Mouse (Mus musculus) cerebellum, adult 11 months (tissue): ENCODE results near the gene Pptc7.

Experiments
- DNase-seq: peaks from one replicate; pipeline ENCODE4 v3.0.0; 2022

The Pptc7 gene

DNA sequence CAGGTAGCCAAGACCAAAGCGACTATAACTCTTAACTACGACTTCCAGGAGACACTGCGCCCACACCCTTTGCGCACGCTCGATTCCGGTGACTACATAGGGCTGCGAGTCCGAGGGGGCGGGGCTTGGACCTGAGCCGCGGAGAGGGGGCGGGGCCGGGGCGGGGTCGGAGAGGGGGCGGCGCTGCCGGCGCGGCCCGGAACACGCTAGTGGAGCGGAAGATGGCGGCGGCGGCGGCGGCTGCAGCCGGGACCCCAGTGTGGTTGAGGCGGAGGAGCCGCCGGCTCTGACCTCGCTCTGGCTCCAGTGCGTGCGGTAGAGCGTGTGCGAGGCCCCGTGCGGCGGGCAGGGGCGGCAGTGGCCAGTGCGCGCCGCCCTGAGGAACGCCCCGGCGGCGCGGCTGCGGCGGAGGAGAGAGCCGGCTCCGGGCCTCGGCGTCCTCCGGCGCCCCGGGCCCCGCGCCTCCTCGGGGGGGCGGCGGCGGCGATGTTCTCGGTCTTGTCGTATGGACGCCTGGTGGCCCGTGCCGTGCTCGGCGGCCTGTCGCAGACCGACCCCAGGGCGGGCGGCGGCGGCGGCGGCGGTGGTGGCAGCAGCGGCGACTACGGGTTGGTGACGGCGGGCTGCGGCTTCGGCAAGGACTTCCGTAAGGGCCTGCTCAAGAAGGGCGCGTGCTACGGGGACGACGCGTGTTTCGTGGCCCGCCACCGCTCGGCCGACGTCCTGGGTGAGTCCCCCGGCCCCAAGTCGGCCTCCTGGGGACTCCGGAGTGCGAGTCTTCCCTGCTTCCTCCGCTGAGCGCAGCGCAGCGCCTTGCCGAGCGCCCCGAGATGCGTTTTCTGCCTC lies at the start of gene Pptc7:
Gene Pptc7 (plus strand): TSS at position 183 of the 846 bp plus-strand sequence.
- DNase-seq, result peak; percentile 83

GRCm38 (mm10) chr5:122235196-122235836 lies 48.8 kb upstream of the Pptc7 start:
- DNase-seq, result no peak

- no peak for DNase-seq
Measured at GRCm38 (mm10) chr5:122237200-122237599, 47.0 kb upstream of the Pptc7 start.

GRCm38 (mm10) chr5:122239618-122240017 lies 44.5 kb upstream of the Pptc7 start:
- DNase-seq, result no peak

GRCm38 (mm10) chr5:122240521-122240920 lies 43.6 kb upstream of the Pptc7 start:
- no peak for DNase-seq

DNA sequence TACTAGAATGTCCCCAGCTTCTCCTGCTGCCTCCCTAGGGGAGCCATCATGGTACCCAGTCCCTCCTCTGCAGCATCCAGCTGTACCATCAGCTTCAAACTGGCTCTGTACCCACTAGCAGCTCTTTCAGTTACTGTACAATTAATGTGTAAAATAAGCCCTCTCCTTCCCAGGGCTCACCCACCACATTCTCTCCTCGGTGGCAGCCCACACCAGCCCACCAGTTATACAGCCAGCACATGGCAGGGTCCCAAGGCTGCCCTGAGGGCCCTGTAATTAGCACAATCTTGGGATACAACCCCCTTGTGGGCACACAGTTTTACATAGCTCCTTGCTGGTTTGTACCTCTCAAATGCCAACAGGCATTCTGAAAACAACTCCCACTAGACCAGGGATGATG lies 43.2 kb upstream of the Pptc7 start:
- no peak for DNase-seq

DNA sequence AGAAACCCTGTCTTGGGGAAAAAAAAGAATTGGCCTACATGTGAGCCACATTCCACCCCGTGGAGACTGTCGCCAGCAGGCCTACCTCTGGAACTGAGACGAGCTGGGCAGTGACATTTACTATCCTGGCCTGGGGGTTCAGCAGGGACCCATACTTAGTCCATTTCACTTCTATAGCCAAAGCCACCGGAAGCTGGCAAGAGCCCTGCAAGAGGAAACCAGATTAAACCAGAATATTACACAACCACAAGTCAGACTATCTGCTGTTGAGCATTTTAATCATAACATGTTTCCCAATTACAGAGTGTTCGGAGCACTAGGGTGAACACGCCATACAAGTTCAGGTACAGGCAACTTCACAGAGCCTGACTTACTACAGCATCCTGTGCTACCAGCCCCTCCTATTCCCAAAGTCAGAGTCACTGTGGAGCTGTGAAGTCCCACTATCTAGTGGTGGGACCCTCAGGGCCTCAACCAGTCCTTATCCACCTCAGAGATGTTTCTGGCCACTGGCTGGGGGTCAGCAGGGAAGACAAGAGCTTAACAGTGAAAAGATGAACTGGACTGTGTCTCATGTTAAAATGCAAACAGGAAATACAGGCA lies 41.5 kb upstream of the Pptc7 start:
- no peak for DNase-seq

DNA sequence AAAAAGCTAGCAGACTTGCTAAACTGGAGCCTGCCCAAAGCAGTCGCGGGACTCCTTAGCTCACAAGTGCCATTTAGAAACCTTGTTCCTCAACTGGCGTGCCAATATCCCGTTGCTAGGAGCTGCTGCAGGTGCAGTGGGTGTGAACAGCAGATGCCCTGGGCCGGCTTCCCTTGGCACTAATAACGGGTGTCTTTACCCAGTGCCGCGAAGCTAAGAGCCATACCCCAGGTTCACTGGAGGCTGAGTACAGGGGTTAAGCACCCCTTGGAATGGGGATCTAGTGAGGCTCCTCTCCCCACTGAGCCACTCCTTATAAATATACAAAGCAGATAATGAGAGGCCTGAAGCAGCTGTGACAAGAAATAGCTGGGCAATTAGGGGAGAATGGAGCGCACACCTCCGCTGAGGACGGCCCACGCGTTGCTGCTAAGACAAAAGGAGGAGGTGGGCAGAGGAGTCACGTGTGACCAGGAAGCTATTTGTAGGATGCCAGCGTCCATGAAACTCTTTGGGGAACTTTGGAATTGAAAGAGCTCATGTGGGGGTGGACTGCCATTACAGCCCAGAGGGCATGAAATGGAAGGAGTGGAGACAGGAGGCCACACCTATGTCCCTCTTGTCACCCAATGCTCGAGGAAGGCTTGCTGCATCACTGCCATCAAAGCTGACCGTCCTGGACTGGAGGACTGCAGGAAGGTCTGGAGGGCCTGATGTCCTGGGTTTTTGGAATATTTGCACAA lies 40.2 kb upstream of the Pptc7 start:
- no peak for DNase-seq

DNA sequence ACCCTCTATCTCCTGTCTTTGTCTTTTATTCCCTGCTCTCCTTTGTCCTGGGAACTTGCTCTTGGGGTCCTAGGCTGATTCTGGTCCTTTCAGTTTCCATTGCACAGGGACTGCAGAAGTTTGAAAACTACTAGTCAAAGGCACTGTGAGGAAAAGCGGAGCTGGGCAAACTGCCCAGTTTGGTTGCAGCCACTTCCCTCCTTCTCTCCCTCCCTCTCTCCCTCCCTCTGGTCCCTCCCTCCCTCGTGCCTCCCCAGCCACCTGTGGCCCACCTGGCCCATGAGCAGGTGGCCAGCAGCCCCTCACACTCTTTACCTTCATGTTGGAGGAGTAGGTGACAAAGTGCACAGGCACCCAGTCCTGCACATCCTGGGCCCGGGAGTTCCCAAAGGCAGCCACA lies 39.0 kb upstream of the Pptc7 start:
- no peak for DNase-seq

DNA sequence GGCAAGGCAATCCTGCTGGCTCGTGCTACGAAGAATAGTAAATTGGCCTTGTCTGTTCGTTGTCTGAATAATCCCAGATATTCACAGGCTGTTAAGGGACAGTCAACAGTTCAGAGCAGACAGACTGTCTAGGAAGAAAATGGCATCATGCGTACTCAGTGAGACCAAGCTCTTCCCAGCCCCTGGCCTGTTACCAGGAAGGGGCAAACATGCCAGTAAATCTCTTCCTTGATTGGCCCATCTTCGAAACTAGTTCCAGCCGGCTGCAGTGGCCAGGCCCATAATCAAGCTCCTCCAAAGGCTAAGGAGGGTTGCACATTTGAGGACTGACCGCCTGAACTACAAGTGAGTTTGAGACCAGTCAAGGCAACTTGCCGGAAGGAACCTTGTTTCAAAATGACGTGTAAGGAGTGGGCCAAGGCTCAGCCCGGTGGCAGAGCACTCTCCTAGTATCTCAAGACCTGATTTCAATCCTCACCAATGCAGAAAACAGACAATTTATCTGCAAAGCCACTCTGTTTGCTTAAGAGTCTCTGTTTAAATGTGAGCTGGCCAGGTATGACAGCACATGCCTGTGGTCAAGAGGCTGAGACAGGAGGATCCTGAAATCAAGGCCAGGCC lies 37.5 kb upstream of the Pptc7 start:
- DNase-seq, result no peak

- no peak for DNase-seq
Measured at GRCm38 (mm10) chr5:122247529-122247928, 36.6 kb upstream of the Pptc7 start.

- no peak for DNase-seq
Measured at GRCm38 (mm10) chr5:122247934-122248333, 36.2 kb upstream of the Pptc7 start.

DNA sequence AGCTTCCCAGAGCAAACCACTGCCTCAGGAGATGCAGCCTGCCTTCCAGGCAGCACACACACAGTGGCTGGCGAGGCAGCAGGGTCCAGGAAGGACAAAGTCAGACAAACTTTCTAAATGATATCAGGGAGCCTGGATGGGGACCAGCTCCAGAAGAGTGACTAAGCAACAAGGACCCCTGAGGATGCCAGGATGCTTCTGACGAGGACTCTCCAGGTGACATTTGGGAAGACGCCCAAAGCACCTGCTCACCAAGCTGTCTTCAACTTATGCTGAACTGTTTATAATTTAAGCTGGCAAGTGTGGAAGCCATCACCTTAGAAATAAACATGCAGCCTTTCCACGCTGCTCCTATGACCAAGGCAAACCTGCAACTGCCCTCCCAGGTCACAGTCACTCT lies 34.9 kb upstream of the Pptc7 start:
- DNase-seq, result peak; percentile 39

- no peak for DNase-seq
Measured at GRCm38 (mm10) chr5:122251895-122252606, 32.1 kb upstream of the Pptc7 start.

GRCm38 (mm10) chr5:122258027-122258741 lies 26.0 kb upstream of the Pptc7 start:
- no peak for DNase-seq

DNA sequence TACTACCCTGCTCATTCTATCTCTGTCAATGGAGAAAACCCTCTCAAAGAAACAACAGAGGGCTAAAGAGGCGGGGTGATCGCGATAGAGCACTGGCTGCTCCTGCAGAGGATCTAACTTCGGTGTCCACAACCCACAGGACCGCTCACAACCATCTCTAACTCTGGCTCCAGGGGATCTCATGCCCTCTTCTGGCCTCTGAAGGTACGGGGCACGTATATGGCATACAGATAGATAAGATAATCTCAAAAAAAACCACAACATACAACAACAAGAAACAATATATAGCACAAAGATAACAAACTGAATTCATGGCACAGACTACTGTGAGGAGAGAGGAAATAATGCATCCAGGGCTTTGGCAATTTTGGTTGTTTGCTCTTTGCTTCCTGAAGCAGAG lies 22.1 kb upstream of the Pptc7 start:
- DNase-seq, result no peak

DNA sequence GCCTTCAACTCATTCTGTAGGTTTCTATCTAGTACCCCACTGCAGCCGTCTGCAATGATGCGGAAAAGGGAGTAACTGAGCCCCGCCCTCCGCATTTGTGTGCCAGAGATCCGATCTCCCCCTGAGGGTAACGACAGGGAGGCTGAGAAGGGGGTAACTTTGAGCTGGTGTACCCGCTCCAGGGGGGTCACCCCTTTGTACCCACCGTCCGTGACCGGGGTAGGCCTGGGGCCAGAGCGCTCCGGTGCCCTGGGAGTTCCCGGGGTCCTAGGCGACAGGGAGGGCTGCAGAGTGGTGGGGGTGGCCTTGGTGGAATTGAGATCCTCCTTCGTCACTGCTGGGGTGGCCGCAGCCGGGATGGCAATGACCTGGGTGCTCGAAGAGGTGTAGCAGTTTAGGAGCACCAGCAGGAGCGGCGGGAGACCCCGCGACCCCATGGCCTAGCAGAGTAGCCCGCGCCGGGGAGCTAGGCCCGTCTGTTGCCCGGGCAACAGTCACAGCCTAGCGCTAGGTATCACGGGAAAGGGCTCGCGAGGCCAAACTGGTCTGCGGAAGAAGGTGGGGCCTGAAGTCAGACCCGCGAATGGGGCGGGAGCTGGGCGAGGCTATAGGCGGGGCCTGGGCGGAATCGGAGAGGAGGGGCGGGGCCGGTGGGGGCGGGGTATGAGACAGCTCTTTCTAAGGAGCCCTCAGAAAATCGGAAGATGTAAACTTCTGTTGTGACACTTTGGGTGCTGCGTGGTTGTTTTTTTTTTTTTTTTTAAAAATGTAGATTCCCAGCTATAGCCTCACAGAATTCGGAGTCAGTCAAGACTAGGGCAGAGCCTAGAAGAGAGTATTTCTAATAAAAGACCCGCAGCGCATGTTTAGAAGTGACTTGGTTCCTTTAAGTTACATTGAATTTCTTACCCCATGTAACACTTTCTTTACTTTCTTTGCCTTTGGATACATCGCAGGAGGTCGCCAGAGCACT lies 19.9 kb upstream of the Pptc7 start, which contains the start of gene Tctn1:
Gene Tctn1 (minus strand): TSS at position 528 of the 973 bp plus-strand sequence.
- peak; percentile 81 for DNase-seq

DNA sequence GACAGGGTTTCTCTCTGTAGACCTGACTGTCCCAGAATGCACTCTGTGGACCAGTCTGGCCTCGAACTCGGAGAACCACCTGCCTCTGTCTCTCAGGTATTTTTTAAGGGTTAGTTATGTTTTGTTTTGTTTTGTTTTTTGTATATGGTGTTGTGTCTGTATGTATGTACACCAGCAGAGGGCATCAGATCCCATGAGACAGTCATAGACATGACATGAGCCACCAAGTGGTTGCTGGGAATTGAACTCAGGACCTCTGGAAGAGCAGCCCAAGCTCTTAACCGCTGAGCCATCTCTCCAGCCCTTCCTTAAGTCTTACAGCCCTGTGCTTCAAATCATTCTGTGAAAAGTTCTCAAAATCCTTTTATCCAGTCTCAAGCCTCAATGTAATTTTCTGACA lies 19.0 kb upstream of the Pptc7 start:
- no peak for DNase-seq

DNA sequence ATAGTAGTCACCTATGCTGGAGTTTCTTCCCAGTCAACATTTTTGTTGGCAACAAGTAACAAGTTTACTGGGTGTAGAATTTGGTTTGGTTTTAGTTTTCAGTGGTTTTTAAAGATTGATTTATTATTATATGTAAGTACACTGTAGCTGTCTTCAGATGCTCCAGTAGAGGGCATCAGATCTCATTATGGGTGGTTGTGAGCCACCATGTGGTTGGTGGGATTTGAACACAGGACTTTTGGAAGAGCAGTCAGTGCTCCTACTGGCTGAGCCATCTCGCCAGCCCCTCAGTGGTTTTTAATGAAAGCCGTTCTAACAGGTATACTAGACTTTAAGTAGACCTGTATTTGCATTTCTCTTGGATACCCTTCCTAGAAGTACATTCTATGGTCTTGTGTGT lies 18.2 kb upstream of the Pptc7 start:
- DNase-seq, result no peak

- no peak for DNase-seq
Measured at GRCm38 (mm10) chr5:122267136-122267535, 17.0 kb upstream of the Pptc7 start.
